Mouse (Mus musculus) forebrain, postnatal 0 days (tissue): ENCODE results near the gene Nppc. TPM values are rescaled to one million over a fixed set of nuclear protein-coding genes. Genes with fewer than 3 reads are reported as not detected.

Experiments
- ATAC-seq: fragments of 200-750 bp; cut with Nextera tagmentation; 2 replicates; pipeline ENCODE4 v1.8.0; 2017; ENCODE audit warnings: mild to moderate bottlenecking, moderate library complexity
- DNase-seq: peaks from one replicate; pipeline ENCODE4 v3.0.0-alpha.2; 2015
- H3K27ac ChIP-seq: fragments of 300-500 bp; sonication (generic); 2 replicates; pipeline ENCODE4 v1.5.1; 2014; ENCODE audit warnings: low read depth, mild to moderate bottlenecking, antibody characterized with exemption, low read length, moderate library complexity, mixed read lengths
- H3K27me3 ChIP-seq: fragments of 300-500 bp; sonication (generic); 2 replicates; pipeline ENCODE4 v1.6.1; 2014; ENCODE audit warnings: mild to moderate bottlenecking, low read length, mixed read lengths; ENCODE audit not compliant: insufficient read depth
- H3K36me3 ChIP-seq: fragments of 300-500 bp; sonication (generic); 2 replicates; pipeline ENCODE4 v1.6.1; 2014; ENCODE audit warnings: mild to moderate bottlenecking, moderate library complexity; ENCODE audit not compliant: insufficient read depth
- H3K4me1 ChIP-seq: fragments of 300-500 bp; sonication (generic); 2 replicates; pipeline ENCODE4 v1.6.1; 2014; ENCODE audit warnings: antibody characterized with exemption; ENCODE audit not compliant: insufficient read depth
- H3K4me2 ChIP-seq: fragments of 300-500 bp; sonication (generic); 2 replicates; pipeline ENCODE4 v1.6.1; 2014; ENCODE audit warnings: low read depth, mild to moderate bottlenecking, moderate library complexity
- H3K4me3 ChIP-seq: fragments of 300-500 bp; sonication (generic); 2 replicates; pipeline ENCODE4 v1.5.1; 2014; ENCODE audit warnings: low read depth, low read length, mixed read lengths
- H3K9ac ChIP-seq: fragments of 300-500 bp; sonication (generic); 2 replicates; pipeline ENCODE4 v1.6.1; 2014; ENCODE audit warnings: mild to moderate bottlenecking
- H3K9me3 ChIP-seq: fragments of 300-500 bp; sonication (generic); 2 replicates; pipeline ENCODE4 v1.6.1; 2016; ENCODE audit warnings: low read length
- CTCF ChIP-seq: sonication (generic); IDR thresholded peaks from 2 replicates; pipeline ENCODE4 v1.5.1; 2016; ENCODE audit warnings: antibody characterized with exemption, control low read depth, low read depth
- WGBS: fragments of 180-500 bp; shearing (Covaris S2); extraction: QIAGEN DNeasy Blood & Tissue Kit; methylation state at CpG from one replicate; pipeline ENCODE4 v1.1.7; 2014; 5-methylcytosine and 5-hydroxymethylcytosine counted together
- polyA plus RNA-seq: library from polyadenylated mRNA; unstranded; fragments of >200 nt; fragmentation: Nextera tagmentation; extraction: Ambion mirVana; gene quantifications from 2 replicates; pipeline ENCODE4 v1.2.1, GENCODE M21; 2015
- total RNA-seq: library from RNA; depleted of rRNA; stranded (reverse); fragments of >200 nt; gene quantifications from 2 replicates; pipeline ENCODE4 v1.2.3, GENCODE M21; 2014

The Nppc gene
- total and polyA plus RNA-seq, 2 experiments from 2014 or later = 5.7 to 9.2 TPM

DNA sequence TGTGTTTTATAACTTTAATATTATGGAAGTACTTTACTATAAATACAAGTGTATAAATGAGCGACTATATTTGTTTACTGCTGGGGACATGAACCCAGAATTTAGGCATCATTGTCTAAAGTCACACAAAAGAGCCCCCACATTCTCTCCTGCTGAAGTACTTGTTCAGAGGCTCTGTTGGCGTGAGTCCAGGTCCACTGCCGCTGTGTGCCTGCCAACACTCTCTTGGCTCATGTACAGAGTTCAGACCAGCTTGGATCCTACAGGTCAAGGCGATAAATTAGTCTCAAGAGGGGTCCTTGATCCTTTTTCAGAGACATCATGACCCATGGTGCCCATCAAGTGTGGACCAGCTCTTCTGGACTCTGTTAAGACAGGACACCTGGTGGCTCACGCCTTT, 13.3 kb downstream of the Nppc start:
- Histone ChIP-seq H3K9ac (no peak overlapping the region), H3K36me3 (no peaks in the 10 kb centered on the region), H3K4me3 (no peak overlapping the region), H3K4me1 (no peaks in the 10 kb centered on the region), H3K27ac (no peak overlapping the region), H3K4me2 (no peak overlapping the region), H3K27me3 (no peaks in the 10 kb centered on the region), H3K9me3 (no peaks in the 10 kb centered on the region)
- no peak for DNase-seq
- TF ChIP-seq CTCF = no peak
- 65% methylated on average over 5 of the region's 5 CpGs for WGBS
- no peak for ATAC-seq

DNA sequence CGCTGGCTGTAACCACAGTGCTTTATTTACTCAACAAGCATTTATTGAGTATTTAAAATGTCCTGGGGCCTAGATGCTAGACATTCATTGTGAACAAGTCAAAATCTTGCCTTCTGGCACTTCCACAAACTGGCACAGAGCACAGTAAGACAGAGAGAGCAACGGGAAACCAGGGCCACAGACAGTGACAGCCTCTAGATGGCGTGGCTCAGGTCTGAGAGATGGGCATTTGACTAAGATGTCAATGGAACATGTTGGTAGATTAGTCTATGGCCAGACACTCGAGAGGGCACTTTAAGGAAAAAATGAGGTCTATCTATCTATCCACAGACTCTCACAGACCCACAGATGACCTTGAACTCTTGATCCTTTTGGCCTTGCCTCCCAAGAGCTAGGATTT, 17.7 kb downstream of the Nppc start:
- 59% methylated on average over 4 of the region's 4 CpGs for WGBS
- Histone ChIP-seq H3K27ac (no peak overlapping the region), H3K4me3 (no peak overlapping the region), H3K9me3 (no peaks in the 10 kb centered on the region), H3K4me2 (no peak overlapping the region), H3K36me3 (no peaks in the 10 kb centered on the region), H3K9ac (no peak overlapping the region), H3K4me1 (no peaks in the 10 kb centered on the region), H3K27me3 (no peaks in the 10 kb centered on the region)
- peak; percentile 9; the same call in 1 of the 2 replicates for TF ChIP-seq CTCF
- DNase-seq (no peak), ATAC-seq (no peak)

DNA sequence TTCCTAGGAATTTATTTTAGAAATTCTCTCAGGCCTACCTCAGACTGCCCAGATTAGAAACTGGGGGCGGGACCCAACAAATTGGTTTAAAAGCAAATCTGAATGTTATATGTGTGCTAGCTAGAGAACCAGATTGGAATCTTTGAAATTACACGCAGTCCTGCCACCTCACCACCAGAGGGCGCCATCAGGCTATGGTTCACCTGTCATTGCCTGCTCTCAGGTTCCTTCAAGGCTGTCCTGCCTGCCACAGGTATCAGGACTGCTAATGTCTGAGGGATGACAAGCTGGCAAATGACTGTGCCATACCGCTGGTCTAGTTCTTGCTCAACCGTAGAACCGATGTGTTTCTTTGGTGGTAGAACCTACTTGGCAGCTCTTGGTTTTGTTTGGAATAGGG, 20.1 kb downstream of the Nppc start:
- TF ChIP-seq CTCF = peak; percentile 90
- DNase-seq (peak; percentile 72), ATAC-seq (peak; percentile 25; the same call in 1 of the 2 replicates)
- WGBS = 13% methylated on average over 6 of the region's 6 CpGs
- Histone ChIP-seq H3K36me3 (no peaks in the 10 kb centered on the region), H3K4me2 (no peak overlapping the region), H3K4me1 (no peaks in the 10 kb centered on the region), H3K27ac (no peak overlapping the region), H3K9me3 (no peaks in the 10 kb centered on the region), H3K27me3 (no peaks in the 10 kb centered on the region), H3K9ac (no peak overlapping the region), H3K4me3 (no peak overlapping the region)

DNA sequence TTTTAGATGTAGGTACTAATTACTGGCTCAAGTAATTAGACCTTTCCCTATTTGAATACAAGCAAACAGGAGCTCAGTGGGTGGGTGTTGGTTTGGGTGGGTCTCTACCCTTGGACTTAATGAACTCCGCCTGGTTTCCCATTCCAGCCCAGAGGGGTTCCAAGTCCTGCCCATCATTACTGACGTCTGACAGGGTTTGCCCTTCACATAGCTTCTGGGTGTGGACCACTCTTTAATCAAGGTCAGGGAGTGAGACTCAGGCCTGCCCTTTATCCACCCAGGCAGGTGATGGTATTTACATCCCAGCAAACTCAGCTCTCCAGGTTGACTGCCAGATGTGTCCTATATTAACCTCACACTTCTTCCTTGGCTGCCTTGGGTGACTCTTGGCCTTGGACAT, 22.9 kb downstream of the Nppc start:
- H3K27ac ChIP-seq = no peak overlapping the region

DNA sequence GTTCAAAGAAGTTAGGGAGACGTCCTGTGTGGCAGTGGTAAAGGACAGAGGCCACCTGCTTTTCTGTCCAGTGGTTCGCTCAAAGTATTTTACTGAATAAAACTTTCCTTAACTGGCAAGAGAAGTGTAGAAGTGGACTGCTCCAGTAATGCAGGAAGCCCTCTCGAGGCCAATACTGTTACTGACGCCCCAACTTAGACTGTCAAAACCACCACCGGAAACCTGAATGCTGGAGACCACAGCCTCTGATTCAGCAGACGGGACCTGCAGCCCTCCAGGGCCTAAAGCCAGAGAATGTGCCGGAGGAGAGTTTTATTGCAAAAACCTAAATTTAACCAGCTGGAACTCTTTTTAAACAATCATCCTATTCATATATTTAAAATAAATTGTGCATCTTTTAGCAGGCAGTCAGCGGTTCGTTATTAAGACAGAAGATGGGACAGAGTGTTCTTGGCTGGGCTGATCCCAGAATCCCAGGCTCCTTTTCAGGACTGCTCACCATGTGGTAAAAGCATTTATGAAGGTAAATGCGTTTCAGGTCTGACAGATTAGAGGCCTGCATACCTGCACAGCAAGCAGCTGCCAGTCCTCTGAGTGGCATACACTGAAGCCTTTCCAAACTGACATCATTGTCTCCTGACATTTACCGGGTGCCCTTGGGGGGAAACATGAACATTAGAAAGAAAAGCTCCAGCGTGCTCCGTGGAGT, 27.1 kb downstream of the Nppc start:
- 50% methylated on average over 13 of the region's 13 CpGs for WGBS
- no peak for ATAC-seq
- TF ChIP-seq CTCF = no peak

More for the DNA sequence above, 22.9 kb downstream of the Nppc start:
- Histone ChIP-seq H3K27me3 (no peaks in the 10 kb centered on the region), H3K4me3 (no peak overlapping the region), H3K9me3 (no peaks in the 10 kb centered on the region), H3K4me1 (no peaks in the 10 kb centered on the region), H3K4me2 (no peak overlapping the region), H3K36me3 (no peaks in the 10 kb centered on the region), H3K9ac (no peak overlapping the region)
- TF ChIP-seq CTCF = no peak
- no peak for ATAC-seq
- 38% methylated on average over 2 of the region's 2 CpGs for WGBS
- no peak for DNase-seq

DNA sequence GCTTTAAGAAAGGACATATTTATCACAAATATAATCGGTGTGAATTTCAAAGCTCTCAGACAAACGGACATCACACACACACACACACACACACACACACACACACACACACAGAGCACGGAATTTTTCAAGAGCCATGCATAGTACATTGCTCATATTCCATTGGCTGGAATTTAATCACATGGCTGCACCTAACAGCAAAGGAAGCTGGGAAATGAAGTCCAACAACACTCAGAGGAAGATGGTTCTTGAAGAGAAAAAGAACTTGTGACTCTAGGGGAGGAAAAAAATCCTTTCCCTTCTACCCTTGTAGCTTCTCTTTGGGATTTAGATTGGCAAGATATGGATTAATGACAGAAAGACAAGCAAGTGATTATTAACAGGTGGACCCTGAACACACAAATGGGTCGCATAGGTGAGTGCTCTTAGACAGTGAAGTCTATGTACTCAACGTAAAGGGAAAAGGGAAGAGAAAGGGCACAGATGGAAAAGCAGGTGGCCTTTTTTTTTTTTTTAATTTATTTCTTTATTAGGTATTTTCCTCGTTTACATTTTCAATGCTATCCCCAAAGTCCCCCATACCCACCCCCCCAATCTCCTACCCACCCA, 35.5 kb downstream of the Nppc start:
- H3K4me3 ChIP-seq = peak overlapping the region; percentile 14; the same call in 1 of the 2 replicates
- H3K36me3 ChIP-seq = no peaks in the 10 kb centered on the region
- DNase-seq (peak; percentile 69), ATAC-seq (peak; percentile 97)
- H3K4me1 ChIP-seq = peaks cover 4% of the 10 kb centered on the region; the same call in 1 of the 2 replicates
- H3K9ac ChIP-seq = no peak overlapping the region
- no peaks in the 10 kb centered on the region for H3K27me3 ChIP-seq
- no peak for TF ChIP-seq CTCF
- H3K4me2 ChIP-seq = peak overlapping the region; percentile 39
- H3K27ac ChIP-seq = no peak overlapping the region
- WGBS = 58% methylated on average over 6 of the region's 6 CpGs
- H3K9me3 ChIP-seq = no peaks in the 10 kb centered on the region

More for the DNA sequence above, 27.1 kb downstream of the Nppc start:
- Histone ChIP-seq H3K9ac (no peak overlapping the region), H3K36me3 (no peaks in the 10 kb centered on the region), H3K4me2 (no peak overlapping the region), H3K27me3 (no peaks in the 10 kb centered on the region), H3K4me1 (no peaks in the 10 kb centered on the region), H3K27ac (no peak overlapping the region), H3K9me3 (no peaks in the 10 kb centered on the region), H3K4me3 (no peak overlapping the region)
- DNase-seq = no peak
